Mouse (Mus musculus) neural tube, embryonic 14.5 days (tissue): ENCODE measurements around the gene Srl. TPM values are rescaled to one million over a fixed set of nuclear protein-coding genes. Genes with fewer than 3 reads are reported as not detected.

Experiments used
- ATAC-seq: fragments of 200-750 bp; cut with Nextera tagmentation; 2 replicates; pipeline ENCODE4 v1.8.0; 2017; ENCODE audit warnings: low read depth, mild to moderate bottlenecking, moderate TSS enrichment, moderate library complexity
- H3K27ac ChIP-seq: fragments of 300-500 bp; sonication (generic); 2 replicates; pipeline ENCODE4 v1.5.1; 2014; ENCODE audit warnings: low read depth, mild to moderate bottlenecking, control low read depth, low read length, moderate library complexity, mixed read lengths
- H3K27me3 ChIP-seq: fragments of 300-500 bp; sonication (generic); 2 replicates; pipeline ENCODE4 v1.6.1; 2014; ENCODE audit warnings: low read length; ENCODE audit not compliant: control insufficient read depth, insufficient read depth
- H3K36me3 ChIP-seq: fragments of 300-500 bp; sonication (generic); 2 replicates; pipeline ENCODE4 v1.6.1; 2014; ENCODE audit warnings: low read length, mixed read lengths; ENCODE audit not compliant: control insufficient read depth, insufficient read depth
- H3K4me1 ChIP-seq: fragments of 300-500 bp; sonication (generic); 2 replicates; pipeline ENCODE4 v1.6.1; 2014; ENCODE audit warnings: low read length; ENCODE audit not compliant: control insufficient read depth, insufficient read depth
- H3K4me2 ChIP-seq: fragments of 300-500 bp; sonication (generic); 2 replicates; pipeline ENCODE4 v1.6.1; 2014; ENCODE audit warnings: mild to moderate bottlenecking, low read depth, low read length, control low read depth
- H3K4me3 ChIP-seq: fragments of 300-500 bp; sonication (generic); 2 replicates; pipeline ENCODE4 v1.5.1; 2014; ENCODE audit warnings: low read depth, low read length, control low read depth, mixed read lengths
- H3K9ac ChIP-seq: fragments of 300-500 bp; sonication (generic); replicated peaks from 2 replicates; pipeline ENCODE4 v1.6.1; 2014; ENCODE audit warnings: low read depth, mild to moderate bottlenecking, control low read depth, low read length, mixed read lengths
- H3K9me3 ChIP-seq: fragments of 300-500 bp; sonication (generic); 2 replicates; pipeline ENCODE4 v1.6.1; 2016; ENCODE audit warnings: low read length; ENCODE audit not compliant: control insufficient read depth
- WGBS: fragments of 180-500 bp; shearing (Covaris S2); extraction: QIAGEN DNeasy Blood & Tissue Kit; methylation state at CpG from one replicate; pipeline ENCODE4 v1.1.7; 2014; 5-methylcytosine and 5-hydroxymethylcytosine counted together
- polyA plus RNA-seq: library from polyadenylated mRNA; unstranded; fragments of >200 nt; fragmentation: Nextera tagmentation; extraction: Ambion mirVana; gene quantifications from 2 replicates; pipeline ENCODE4 v1.2.1, GENCODE M21; 2014

Srl gene
- polyA plus RNA-seq, 1 experiment from 2014 or later: 22.7 TPM

DNA sequence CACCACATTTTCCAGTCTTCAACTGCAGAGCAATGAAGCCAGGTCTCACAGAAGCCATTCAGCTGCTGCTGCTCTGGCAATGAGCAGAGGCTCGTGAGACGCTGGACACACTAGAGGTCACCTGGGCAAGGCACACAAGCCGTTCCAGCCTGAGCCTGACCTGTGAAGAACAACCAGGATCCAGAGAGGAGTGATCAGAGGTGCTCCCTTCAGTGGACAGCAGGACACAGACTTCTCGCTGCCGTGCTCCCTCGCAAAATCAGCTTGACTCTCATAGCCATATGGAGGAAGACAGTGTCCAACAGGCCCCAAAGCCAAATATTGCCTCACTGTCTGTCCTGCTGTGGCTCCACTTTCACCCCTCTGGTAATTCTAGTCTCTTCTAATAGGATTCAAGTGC lies 92.2 kb downstream of the Srl start:
- Histone ChIP-seq H3K4me2 (no peak overlapping the region), H3K4me3 (no peak overlapping the region), H3K9ac (no peak overlapping the region), H3K4me1 (no peaks in the 10 kb centered on the region), H3K36me3 (no peaks in the 10 kb centered on the region), H3K9me3 (no peaks in the 10 kb centered on the region), H3K27me3 (no peaks in the 10 kb centered on the region), H3K27ac (no peak overlapping the region)
- 92% methylated on average over 6 of the region's 6 CpGs for WGBS
- ATAC-seq: no peak

GRCm38 (mm10) chr16:4448235-4448634 lies 93.4 kb downstream of the Srl start:
- Histone ChIP-seq H3K9ac (no peak overlapping the region), H3K4me1 (no peaks in the 10 kb centered on the region), H3K36me3 (no peaks in the 10 kb centered on the region), H3K4me3 (no peak overlapping the region), H3K4me2 (no peak overlapping the region), H3K9me3 (no peaks in the 10 kb centered on the region), H3K27me3 (no peaks in the 10 kb centered on the region), H3K27ac (no peak overlapping the region)
- WGBS: 62% methylated on average over 9 of the region's 9 CpGs
- no peak for ATAC-seq

DNA sequence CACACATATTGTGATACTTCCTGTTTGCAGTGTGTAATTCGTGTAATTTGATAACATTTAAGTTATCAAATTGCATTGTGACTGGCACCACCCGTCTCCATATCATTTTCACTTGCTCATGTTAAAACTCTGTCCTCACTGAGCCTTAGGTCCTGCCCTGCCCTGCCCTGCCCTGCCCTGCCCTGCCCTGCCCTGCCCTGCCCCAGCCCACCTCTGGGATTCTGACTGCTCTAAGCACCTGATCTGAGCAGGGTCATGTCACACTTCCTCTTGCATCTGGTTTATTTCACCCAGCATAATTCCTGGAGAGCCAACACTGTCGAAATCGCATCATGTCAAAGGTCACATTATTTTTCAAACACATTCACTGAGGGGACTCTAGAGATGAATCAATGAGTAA lies 95.2 kb downstream of the Srl start:
- ATAC-seq: no peak
- no peaks in the 10 kb centered on the region for H3K27me3 ChIP-seq
- no peaks in the 10 kb centered on the region for H3K9me3 ChIP-seq
- H3K4me3 ChIP-seq: no peak overlapping the region
- no peaks in the 10 kb centered on the region for H3K36me3 ChIP-seq
- no peaks in the 10 kb centered on the region for H3K4me1 ChIP-seq
- 81% methylated on average over 4 of the region's 4 CpGs for WGBS
- H3K27ac ChIP-seq: no peak overlapping the region
- no peak overlapping the region for H3K4me2 ChIP-seq
- no peak overlapping the region for H3K9ac ChIP-seq

- H3K27me3 ChIP-seq: no peaks in the 10 kb centered on the region
- H3K27ac ChIP-seq: no peak overlapping the region
- no peak for ATAC-seq
- no peaks in the 10 kb centered on the region for H3K4me1 ChIP-seq
- no peak overlapping the region for H3K4me2 ChIP-seq
- H3K9me3 ChIP-seq: no peaks in the 10 kb centered on the region
- no peaks in the 10 kb centered on the region for H3K36me3 ChIP-seq
- no peak overlapping the region for H3K4me3 ChIP-seq
- no peak overlapping the region for H3K9ac ChIP-seq
- WGBS: 77% methylated on average over 1 of the region's 1 CpGs
Measured at GRCm38 (mm10) chr16:4444378-4444777, 97.2 kb downstream of the Srl start.

DNA sequence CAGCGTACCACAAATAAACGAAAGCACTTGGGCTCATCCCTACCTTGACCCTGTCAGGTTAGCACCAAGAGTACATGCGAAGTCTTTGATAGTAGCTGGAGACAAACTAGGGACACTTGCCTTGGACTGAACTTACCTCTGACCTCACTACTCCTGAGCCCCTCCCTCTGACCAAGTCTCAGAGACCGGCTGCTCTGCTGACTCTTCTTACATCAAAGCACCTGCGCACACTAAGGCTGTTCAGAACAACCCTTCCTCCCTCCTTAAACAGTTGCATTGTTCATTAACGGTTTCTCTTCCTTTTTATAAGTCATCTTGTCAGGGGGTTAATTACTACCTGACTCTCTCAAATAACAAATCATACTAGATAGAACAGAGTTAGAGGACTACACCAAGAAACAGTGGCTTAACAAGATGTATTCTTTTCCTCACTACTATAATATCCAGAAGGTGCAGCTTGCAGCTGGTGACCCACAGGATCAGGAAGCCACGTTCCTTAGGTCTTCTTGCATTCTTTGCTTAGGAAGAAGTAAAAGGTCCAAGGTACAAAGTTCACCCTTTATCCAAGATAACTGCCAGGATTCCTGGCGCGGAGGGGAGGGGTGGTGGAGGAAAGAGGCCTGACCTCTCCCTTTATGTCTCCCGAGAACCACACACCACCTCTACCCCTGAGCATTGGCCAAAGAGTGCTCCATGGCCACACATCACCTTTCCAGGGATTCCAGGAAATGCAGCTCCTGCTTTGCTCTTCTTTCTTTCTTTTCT lies 102.1 kb downstream of the Srl start:
- no peak for ATAC-seq
- Histone ChIP-seq H3K4me2 (no peak overlapping the region), H3K9me3 (no peaks in the 10 kb centered on the region), H3K27ac (no peak overlapping the region), H3K36me3 (no peaks in the 10 kb centered on the region), H3K4me3 (no peak overlapping the region), H3K27me3 (no peaks in the 10 kb centered on the region), H3K9ac (no peak overlapping the region), H3K4me1 (no peaks in the 10 kb centered on the region)
- WGBS: 70% methylated on average over 10 of the region's 10 CpGs

GRCm38 (mm10) chr16:4436738-4437137 lies 104.9 kb downstream of the Srl start:
- Histone ChIP-seq H3K9me3 (no peaks in the 10 kb centered on the region), H3K4me2 (no peak overlapping the region), H3K27me3 (no peaks in the 10 kb centered on the region), H3K27ac (no peak overlapping the region), H3K4me1 (no peaks in the 10 kb centered on the region), H3K4me3 (no peak overlapping the region), H3K36me3 (no peaks in the 10 kb centered on the region), H3K9ac (no peak overlapping the region)
- no peak for ATAC-seq
- 76% methylated on average over 4 of the region's 4 CpGs for WGBS

- H3K4me1 ChIP-seq: no peaks in the 10 kb centered on the region
- no peak overlapping the region for H3K27ac ChIP-seq
- no peaks in the 10 kb centered on the region for H3K27me3 ChIP-seq
- no peak overlapping the region for H3K9ac ChIP-seq
- no peaks in the 10 kb centered on the region for H3K9me3 ChIP-seq
- H3K36me3 ChIP-seq: no peaks in the 10 kb centered on the region
- ATAC-seq: no peak
- H3K4me2 ChIP-seq: no peak overlapping the region
- 93% methylated on average over 2 of the region's 2 CpGs for WGBS
- no peak overlapping the region for H3K4me3 ChIP-seq
Measured at GRCm38 (mm10) chr16:4435371-4435770, 106.2 kb downstream of the Srl start.

GRCm38 (mm10) chr16:4431841-4432240 lies 109.8 kb downstream of the Srl start:
- 79% methylated on average over 4 of the region's 4 CpGs for WGBS
- Histone ChIP-seq H3K27me3 (no peaks in the 10 kb centered on the region), H3K4me1 (no peaks in the 10 kb centered on the region)

GRCm38 (mm10) chr16:4431013-4431412 lies 110.6 kb downstream of the Srl start:
- Histone ChIP-seq H3K27me3 (no peaks in the 10 kb centered on the region), H3K4me2 (no peak overlapping the region), H3K9ac (no peak overlapping the region), H3K4me1 (no peaks in the 10 kb centered on the region), H3K9me3 (no peaks in the 10 kb centered on the region), H3K36me3 (no peaks in the 10 kb centered on the region), H3K4me3 (no peak overlapping the region), H3K27ac (no peak overlapping the region)
- 82% methylated on average over 3 of the region's 3 CpGs for WGBS
- no peak for ATAC-seq

More at GRCm38 (mm10) chr16:4431841-4432240, 109.8 kb downstream of the Srl start:
- ATAC-seq: no peak
- no peak overlapping the region for H3K9ac ChIP-seq
- H3K9me3 ChIP-seq: no peaks in the 10 kb centered on the region
- no peak overlapping the region for H3K4me2 ChIP-seq
- no peaks in the 10 kb centered on the region for H3K36me3 ChIP-seq
- no peak overlapping the region for H3K27ac ChIP-seq
- H3K4me3 ChIP-seq: no peak overlapping the region
